Mouse (Mus musculus) megakaryocyte, embryonic 14.5 days (primary cell): ENCODE results near the gene Cabcoco1.

ENCODE experiments used
- FLI1 ChIP-seq: IDR thresholded peaks from 2 replicates; pipeline ENCODE4 v1.6.1; 2012; ENCODE audit warnings: low read length, inconsistent platforms, mixed read lengths
- GATA1 ChIP-seq: IDR thresholded peaks from 3 replicates; pipeline ENCODE4 v1.6.1; 2012; ENCODE audit warnings: mixed read lengths, low read length, inconsistent platforms, borderline replicate concordance

DNA sequence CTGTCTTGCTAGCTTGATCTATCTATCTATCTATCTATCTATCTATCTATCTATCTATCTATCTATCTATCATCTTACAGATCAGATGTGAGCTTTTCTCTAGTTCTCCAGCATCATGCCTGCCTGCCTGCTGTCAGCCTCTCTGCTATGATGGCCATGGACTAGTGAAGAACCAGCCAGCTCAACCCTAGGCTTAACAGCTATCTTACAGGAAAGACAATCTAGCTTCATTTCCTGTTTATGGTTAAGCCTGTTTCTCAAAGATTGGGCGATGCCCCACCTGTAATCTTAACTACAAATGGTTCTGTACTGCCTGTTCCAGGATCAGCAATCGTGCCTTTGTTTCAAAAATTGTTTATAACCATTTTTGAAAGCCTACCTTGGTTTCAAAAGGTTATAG lies 10.9 kb upstream of the Cabcoco1 start:
- TF ChIP-seq GATA1, result no peak
- no peak for TF ChIP-seq FLI1
